Mouse (Mus musculus): Measurements from ENCODE around the gene BC048679. TPM values are rescaled to one million over a fixed set of nuclear protein-coding genes. Genes with fewer than 3 reads are reported as not detected.
A peak's percentile ranks its signal among the peaks of the same experiment; 100 is the strongest.
"Not testable (repeated sequence)": the region's sequence is repeated elsewhere in the genome, so short reads cannot be mapped to it uniquely, and the experiment has no call there.

The BC048679 gene
- not detected for total RNA-seq (2021)
- long read RNA-seq, experiment 1 = 0 reads
- long read RNA-seq, experiment 2 = 0 reads

DNA sequence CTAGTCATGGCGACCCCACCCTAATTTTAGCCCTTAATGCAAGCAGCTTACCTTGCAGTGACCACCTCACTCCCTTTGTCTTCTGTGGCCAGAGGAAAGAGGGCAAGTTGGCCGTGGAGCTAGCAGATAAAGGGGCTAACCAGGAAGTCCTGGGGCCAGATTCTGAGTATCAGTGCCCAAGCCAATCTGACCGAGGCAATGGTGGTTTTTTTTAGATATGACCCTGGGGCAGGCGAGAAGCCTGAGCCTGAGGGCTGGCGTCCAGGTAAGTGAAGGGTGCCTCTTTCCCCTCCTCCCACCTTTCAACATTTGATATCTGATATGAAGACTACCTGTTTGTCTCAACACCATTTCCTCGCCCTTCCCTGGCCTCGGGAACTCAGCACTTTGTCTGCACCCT, at the start of gene BC048679:
Gene BC048679, minus strand, starts transcription at position 101 of the 400 bp plus-strand sequence.
- no peak for DNase-seq

DNA sequence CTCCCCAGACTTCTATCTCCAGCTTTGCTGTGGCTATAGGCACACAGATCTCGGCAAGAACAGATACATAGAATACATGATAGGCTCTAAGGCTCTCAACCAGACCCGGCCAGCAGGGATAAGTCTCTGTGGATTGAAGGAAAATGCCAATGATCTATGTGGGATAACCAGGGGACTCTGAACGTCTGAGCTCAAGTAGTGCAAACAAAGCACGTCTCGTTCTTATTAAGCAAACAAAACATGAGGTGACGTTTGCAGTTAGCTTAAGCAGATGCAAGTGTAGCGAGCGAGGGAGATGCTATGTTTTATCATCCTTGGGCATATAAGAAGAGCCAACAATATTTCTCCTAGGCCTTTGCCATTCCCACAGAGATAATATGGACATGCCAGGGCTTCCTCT, 44.9 kb upstream of the BC048679 start:
- no peak for DNase-seq

DNA sequence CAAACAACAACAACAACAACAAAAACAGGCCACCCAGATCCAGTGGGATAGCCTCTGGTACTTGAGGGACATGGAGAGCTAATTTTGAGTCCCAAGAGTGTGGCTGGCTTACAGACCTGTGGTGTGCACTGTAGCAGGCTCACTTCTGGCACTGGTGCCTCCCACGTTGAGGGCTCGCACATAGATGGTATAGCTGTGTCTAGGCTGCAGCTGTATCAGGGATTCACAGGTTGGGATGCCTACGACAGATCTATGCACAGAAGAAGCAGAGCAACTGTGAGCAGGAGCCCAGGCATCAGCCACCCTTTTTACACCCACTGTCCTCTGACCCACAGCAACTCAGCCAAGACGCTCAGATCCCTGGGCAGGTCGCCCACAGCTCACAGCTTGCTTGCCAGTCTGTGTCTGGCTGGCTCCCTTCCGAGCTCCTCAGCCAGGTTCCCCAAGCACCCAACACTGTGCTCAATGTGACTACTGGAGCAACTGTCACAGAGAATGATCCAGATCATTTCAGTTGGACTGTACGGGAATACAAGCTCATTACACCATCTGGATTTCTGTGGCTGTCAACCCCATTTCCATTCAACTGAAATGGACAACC, 43.9 kb upstream of the BC048679 start:
- DNase-seq = peak; percentile 83 to 87

DNA sequence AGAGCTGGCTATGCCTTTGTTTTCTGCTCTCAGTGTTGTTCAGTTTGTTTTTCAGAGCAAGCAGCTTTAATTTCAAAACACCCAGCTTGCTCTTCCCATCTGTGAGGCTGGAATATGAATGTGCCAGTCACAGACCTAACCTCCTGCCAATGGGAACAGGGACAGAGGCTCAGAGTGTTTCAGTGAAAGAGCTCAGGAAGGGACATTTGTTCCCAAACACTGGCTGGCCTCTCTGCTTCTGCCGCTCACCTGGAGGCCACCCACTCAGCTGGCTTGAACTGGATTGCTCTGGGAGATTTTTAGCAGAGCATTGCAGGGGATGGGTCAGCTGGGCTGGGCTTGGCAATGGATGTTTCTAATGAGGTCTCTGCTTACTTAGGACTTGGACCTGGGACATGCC, 42.9 kb upstream of the BC048679 start:
- DNase-seq = no peak

DNA sequence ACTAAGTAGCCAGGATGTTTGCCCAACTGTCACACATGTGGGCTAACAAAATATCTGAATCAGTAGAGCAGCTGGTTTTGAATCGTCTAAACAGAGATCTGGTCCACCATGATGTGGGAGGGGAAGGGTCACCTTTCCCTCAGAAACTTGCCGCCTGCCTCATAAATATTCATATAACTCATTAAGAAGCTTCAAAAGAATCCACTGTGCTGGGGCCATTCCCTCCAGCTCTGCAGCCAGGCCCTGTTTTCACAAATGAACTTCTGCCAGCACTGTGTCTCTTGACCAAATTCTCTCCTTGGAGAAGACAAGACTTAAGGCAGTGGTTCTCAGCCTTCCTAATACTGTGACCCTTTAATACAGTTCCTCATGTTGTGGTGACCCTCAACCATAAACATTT, 41.5 kb upstream of the BC048679 start:
- no peak for DNase-seq

DNA sequence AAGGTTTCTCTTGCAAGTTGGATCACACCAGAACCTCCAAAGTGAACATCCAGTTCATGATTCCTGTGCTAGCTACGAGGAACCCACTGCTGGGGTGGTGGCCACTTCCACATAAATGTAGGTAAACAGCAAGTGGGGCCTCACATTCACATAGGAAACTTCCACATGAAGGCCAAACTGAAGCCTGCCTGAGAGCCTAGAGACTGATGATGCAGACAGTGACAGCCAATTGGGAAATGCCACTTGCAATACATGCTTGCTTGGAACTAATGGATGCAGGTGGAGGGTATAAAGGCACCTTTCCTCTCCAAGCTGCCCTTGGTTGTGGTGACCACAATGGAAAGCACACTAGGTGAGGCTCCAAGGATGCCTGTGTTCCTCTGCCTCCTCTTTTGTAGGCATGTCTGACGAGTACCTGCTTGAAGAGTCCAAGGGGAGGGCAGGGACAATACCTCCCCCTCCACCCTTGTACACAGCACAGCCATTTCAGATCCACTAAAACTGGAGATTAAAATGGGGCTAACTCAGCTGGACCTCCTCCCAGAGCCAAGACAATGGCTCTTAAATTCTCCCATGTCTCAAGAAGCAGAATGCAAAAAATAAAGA, 40.1 kb upstream of the BC048679 start:
- DNase-seq = no peak

- DNase-seq = no peak
Measured at GRCm38 (mm10) chr7:81536478-81536877, 38.4 kb upstream of the BC048679 start.

- DNase-seq = no peak
Measured at GRCm38 (mm10) chr7:81531462-81531861, 33.4 kb upstream of the BC048679 start.

- DNase-seq = no peak
Measured at GRCm38 (mm10) chr7:81528918-81529317, 30.8 kb upstream of the BC048679 start.

DNA sequence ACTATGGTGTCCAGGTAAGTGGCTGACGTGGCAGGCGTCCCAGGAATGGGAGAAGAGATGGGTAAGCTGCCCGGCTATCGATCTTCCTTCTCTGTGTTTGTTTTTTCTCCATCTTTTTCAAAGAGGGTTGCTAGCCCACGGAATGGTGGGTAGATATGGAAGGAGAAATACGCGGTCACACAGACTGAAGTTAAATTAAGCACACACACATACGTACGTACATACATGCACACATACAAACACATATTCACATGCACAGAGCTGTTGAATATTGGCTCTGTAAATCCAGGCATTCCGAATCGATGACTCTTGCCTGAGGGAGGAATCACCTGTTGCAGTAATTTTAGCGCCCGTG, 25.6 kb upstream of the BC048679 start:
- no peak for DNase-seq

GRCm38 (mm10) chr7:81523008-81523662, 25.1 kb upstream of the BC048679 start:
- DNase-seq = peak; percentile 91 to 94

DNA sequence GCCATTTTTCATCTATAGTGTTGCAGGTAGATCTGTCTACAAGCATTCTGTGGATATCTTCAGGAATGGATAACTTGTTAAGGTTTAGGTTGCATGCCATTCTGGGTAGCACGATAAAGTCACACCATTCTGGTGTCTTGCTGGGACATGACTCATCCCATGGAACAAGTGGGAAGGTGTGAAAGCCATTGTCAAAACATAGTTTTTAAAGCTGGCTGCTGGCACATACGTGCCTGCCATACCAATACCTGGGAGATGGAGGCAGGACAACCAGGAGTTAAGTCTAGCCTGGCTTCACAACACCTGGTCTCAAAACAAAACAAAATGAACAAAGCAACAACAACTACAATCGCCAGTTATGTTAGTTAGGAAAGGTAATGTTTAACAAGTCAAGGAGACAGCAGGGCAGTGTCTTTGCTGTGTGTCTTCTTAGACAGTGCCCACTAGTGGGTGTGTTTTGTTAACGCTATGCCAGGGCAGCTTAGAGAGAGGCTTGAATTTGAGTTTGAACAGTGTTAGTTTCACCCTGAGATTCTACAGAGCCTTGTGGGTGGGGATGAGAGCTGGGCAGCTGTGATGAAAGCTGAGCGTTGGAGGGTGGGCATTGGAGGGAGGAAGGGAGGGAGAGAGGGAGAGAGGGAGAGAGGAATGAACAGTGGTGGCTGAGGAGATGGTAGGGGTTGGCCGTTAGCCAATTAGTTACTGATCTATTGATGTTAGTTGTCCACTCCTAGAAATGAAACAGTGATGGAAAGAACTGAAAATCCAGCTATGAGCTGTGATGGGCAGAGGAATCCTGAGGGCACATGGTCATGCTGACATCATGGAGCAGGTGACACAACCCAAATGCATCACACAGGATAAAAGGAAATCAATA, 18.3 kb upstream of the BC048679 start:
- DNase-seq = no peak

DNA sequence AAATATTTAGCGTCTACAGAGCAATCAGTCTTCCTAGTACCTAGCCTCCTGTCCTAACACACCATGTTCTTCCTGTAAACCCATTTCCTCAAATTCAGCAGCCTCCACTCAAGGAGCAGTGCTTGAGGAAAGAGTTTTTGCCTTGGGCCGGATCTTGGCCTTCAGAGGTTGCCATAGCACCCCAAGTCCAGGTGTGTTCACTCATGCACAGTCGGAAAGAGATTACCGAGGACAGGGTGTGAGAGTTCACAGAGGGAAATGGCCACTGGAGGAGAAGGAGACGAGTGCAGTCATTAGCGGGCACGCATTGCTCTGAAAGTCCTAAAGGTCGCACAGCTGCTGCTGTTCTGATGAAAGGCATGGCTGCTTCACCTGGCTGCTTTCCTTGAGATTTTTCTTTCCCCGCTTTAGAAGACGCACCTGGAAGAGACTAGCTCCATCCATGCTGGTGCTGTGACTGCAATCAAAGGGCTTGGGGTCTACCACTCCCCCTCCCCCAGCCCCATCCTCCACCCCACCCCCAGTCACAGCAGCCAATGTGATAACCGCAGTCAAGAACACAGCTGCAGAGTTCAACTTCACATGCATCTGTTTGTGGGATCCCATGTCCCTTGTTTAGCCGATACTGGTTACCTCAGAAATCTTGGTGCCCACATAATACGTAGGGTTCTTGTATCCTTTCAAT, 17.0 kb upstream of the BC048679 start:
- no peak for DNase-seq

GRCm38 (mm10) chr7:81501050-81501449, 3.0 kb upstream of the BC048679 start:
- DNase-seq = no peak

DNA sequence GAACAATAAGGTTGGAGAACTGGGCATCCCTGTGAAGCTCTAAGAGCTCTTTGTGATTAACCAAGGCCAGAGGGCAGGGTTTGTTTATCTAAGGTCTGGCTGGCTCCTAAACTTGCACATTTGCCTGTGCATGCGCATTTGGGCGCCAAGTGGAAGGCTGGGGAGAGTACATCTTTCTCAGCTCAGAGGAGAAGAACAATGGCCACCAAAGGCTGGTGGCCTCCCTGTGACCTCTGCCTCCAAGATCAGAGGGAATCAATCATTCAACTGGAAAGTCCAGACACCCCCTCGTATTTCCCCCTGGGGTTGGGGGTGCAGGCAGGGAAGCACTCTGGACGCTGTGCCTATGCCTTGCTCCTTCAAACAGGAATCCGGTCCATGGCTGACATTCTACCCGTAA, 910 bp downstream of the BC048679 start:
- DNase-seq = no peak

DNA sequence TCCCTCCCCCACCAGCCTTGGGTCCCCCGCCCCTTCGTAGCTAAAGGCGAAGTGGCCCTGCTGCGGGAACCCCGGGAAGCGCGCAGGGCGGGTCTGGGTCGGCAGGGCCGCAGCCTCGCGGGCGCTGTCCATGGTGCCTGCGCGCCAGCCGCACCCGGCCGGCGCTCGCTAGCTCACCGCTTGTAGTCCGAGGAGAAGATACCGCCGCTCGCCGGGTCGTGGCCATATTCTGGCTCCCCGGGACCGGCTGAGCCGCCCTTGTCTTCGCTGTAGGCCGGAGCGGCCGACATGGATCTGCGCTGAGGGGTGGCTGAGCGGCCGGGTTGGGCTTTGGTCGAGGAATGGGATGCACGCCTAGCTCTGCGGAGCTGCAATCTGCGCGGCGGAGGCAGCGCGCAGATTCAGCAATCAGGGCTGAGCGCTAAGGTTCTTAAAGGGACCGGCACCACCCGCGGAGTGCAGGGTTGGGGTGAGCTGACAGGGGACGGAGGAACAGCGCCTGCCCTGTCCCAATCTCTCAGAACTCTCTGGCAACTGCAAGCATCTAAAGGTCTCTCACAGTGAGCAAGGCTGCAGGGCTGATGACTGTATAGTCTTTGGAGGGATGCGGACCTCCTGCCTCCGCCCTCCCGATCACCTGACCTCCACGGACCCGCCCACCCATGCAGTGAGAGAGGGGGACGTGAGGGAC, 4.6 kb downstream of the BC048679 start, which contains the start of gene Ap3b2:
Gene Ap3b2, minus strand, starts transcription at position 595 of the 691 bp plus-strand sequence.
- DNase-seq = peak; percentile 33 to 53

DNA sequence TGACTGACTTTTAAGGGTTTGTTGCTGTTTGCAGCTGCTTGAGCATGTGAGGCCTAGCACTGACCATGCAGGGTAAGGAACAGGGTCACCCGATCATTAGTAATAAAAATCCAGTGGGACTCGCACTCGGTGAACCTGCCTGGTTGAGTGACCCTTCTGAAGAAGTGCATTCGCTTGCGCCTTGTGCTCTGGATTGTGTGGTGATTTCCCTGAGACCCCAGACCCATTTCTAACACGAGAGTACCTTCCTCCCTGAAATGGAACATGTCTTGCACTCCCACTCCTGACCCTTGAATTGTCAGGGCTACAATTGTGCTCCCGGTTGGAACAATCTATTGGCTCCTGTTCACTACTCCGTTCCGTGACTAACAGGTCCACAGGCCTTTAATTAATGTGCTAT, 5.5 kb downstream of the BC048679 start:
- no peak for DNase-seq

- DNase-seq = no peak
Measured at GRCm38 (mm10) chr7:81489649-81490048, 8.4 kb downstream of the BC048679 start.

DNA sequence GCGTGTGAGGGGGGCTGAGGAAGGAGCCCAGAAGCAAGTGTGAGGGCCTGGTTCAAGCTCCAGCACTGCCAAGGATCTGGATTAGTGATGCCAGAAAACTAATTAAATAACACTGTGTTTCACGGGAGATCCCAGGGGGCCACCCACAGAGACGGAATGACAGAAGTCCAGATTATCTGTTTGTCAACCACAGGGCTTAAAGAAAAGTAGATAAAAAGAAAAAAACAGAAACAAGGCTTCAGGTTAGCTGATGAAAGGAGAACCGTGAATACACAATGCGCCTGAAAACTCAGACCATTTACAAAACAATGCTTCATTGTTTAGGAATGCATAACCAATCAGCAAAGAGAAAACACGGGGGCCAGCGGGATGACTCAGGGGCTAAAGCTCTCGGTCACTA, 17.3 kb downstream of the BC048679 start:
- no peak for DNase-seq

GRCm38 (mm10) chr7:81479531-81480090, 18.5 kb downstream of the BC048679 start:
- no peak for DNase-seq

GRCm38 (mm10) chr7:81478261-81478660, 19.8 kb downstream of the BC048679 start:
- not testable (repeated sequence) for DNase-seq

All from heart, adult 18-20 months (tissue).